Mouse (Mus musculus): ENCODE data around the gene Tnip1.

DNA sequence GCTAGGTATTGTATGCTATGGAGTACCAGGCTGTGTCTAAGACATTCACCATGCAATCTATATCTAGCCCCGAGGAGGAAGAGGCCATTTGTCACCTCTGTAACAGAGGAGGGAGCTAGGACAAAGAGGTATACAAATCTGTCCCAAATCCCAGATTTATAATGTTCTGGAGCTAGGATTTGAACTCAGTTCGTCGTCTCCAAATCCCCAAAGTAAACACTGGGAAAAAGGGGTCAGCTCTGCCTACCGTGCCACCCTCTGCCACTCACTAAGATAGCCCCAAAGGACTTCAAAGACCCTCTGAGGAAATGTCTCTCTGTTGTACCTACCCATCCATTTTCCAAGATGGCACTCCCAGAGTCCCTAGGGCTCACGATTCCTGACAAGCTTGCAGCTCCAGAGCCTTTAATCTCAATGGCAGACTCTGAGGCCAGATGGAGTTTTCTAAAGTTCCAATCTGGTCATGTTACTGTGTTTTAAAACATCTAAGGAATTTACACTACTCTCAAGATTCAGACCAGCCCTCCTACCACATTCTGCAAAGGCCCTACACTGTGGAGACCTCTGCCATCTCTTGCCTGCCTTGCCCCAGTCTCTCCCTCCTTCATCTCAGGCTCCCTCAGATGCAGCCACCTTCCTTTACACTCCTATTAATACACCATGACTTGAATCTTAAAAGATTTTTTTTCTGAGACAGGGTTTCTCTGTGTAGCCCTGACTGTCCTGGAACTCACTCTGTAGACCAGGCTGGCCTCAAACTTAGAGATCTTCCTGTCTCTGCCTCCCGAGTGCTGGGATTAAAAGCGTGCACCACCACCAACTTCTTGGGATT is 50.8 kb downstream of the Tnip1 start:
- TF ChIP-seq POLR2A (IDR thresholded peaks at IDR 0.05; ENCODE audit: low read depth, low read length): no peak
- TF ChIP-seq CTCF (IDR thresholded peaks at IDR 0.05; ENCODE audit: extremely low read depth, insufficient read length, insufficient replicate concordance, low read depth, low read length): no peak
